Mouse (Mus musculus): ENCODE data around the gene Sde2.

Gene Sde2

DNA sequence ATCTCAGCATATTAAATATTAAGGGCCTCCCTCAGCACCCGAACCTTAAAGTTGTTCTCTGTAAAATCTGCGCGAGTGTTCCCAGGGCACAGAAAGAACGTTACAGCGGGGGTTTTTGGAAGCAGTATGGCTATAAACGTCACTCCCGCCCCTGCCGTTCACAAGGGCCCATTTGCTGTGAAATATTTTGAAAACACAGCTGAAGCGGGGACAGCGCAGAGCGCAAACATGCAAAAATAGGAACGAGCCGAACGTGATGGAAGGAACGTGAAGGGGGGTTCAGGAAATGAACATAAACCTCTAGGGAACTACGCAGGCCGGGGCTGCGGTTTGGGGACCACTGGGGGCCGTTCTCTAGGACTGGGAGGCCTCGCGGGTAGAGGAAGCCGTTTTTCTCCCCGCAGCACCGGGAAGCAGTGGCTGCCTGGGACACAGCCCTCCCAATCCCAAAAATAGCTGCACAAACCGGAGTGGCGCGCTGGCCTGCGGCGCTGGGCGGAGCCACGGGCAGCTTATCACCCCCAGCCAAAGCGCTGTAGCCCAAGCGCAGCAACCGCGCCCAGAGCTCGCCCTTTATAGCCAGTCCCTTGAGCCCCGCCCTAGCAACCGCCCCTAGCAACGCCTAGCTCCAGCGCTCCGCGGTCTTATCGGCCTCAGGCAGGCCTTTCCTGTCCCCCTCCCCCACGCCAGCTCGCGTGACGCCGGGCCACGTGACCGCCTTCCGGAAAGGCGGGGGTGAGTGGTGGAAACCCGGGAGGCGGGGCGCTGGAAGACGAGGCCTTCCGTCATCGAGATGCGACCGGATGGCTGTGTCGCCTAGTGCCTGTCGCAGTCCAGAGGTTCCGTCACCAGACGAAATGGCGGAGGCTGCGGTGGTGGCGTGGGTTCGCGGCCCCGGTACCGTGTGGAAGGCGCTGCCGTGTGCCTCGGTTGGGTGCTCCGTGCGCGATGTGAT lies at the start of gene Sde2:
Gene Sde2 (plus strand): TSS at position 812 of the 955 bp plus-strand sequence.
- DNase-seq: peak; percentile 100

DNA sequence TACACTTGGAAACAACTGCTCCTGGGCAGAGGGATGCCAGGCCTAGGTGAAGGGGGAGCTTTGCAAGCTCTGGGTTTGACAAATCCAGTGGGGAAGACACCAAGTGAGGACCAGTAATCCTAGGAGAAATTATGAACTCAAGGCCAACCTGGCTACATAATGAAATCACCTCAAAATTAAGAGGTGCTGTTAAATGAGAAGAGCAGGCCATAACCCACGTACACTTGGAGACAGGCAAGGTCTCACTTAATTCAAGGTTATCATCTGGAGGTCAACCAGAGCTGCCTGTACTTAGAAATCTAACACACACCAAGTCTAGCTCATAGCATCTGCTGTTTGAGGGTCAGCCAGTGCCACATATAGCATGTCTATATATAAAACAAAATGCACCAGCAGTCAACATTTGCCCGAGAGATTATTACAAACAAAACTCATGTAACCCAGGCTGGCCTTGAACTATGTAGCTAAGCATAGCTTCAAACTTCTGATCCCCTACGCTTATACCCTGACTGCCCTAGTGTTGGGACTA lies 49.4 kb upstream of the Sde2 start:
- no peak for DNase-seq

DNA sequence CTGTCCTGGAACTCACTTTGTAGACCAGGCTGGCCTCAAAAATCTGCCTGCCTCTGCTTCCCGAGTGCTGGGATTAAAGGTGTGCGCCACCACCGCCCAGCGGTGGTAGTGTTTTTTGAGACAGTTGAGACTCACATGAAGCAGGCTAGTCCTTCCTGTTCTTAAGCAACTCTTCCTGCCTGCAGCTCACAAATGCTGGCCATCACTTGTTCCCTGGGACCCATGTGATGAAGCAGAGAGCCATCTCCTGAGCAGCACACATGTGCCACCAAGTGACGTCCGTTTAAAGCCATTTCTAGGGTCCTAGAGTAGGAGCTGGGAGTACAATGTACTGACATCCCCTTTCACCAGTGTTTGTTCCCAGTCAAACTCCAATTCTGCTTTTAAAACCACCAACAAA lies 47.0 kb upstream of the Sde2 start:
- no peak for DNase-seq

DNA sequence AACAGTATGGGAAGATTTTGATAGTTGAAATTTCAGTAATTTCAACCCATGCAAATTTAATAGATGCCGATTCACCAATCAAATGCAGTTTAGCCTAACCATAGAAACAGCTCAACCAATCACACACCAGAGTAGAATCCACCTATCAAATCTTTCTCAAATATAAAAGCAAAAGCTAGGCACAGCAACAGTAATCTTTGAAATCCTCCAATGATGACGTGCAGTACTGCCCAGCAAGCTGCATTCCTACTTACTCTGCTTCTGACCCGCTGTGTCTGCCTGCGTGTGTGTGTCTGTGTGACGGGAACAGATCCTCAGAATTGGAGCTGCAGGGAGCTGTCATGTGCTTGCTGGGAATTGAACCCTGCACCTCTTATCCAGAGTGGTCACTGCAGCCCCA lies 42.1 kb upstream of the Sde2 start:
- DNase-seq: no peak

DNA sequence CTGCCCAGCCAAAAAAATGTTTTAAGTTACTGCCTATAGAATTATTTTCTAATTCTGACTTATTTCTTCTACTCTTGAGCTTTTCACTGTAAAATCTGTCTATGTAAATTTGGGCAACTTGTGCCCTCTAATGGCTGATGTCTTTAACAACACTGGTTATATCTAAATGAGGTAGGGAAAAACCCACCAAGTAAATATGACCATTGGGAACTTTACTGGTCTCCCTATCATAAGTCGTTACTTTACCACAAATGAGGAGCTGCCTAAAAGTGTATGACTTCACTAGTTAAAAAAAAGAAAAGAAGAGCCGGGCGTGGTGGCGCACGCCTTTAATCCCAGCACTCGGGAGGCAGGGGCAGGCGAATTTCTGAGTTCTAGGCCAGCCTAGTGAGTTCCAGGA lies 40.0 kb upstream of the Sde2 start:
- DNase-seq: peak in 1 of 2 experiments; percentile 26

DNA sequence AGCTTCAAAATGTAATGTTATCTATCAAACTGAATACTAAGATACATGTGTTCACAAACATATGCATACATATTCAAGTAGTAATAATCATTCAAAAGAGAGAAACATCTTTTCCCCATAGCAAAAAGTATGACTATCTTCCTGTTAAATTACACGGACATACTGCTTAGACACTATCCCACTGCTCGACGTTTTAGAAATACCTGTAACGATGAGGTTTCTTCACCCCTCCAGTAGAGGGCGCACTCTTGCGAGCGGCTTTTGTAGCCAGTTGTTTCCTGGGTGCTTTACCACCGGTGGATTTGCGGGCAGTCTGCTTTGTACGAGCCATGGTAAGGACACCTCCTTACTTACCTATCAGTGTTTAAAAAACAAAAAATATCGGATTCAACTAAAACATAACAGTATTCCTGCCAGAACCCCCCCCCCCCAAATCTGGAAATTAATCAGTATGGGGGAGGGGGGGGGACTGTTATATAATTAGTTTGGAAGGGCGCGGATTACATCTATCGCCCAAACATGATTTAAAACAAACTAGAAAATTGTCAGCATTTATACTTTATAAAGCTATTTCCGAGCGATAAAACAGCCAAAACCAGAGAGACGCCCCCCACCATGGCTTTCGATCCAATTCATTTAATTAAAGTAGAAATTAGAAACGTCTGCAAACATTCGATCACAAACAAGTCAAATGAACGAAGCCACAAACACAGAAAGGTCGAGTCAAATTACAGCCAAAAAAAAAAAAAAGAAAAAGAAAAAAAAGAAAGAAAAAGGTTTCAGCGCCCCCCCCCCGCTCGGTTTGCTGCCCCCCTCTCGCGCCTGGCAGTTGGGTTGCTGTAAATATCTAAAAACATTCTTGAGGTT lies 39.1 kb upstream of the Sde2 start:
- peak; percentile 29 to 37 for DNase-seq

DNA sequence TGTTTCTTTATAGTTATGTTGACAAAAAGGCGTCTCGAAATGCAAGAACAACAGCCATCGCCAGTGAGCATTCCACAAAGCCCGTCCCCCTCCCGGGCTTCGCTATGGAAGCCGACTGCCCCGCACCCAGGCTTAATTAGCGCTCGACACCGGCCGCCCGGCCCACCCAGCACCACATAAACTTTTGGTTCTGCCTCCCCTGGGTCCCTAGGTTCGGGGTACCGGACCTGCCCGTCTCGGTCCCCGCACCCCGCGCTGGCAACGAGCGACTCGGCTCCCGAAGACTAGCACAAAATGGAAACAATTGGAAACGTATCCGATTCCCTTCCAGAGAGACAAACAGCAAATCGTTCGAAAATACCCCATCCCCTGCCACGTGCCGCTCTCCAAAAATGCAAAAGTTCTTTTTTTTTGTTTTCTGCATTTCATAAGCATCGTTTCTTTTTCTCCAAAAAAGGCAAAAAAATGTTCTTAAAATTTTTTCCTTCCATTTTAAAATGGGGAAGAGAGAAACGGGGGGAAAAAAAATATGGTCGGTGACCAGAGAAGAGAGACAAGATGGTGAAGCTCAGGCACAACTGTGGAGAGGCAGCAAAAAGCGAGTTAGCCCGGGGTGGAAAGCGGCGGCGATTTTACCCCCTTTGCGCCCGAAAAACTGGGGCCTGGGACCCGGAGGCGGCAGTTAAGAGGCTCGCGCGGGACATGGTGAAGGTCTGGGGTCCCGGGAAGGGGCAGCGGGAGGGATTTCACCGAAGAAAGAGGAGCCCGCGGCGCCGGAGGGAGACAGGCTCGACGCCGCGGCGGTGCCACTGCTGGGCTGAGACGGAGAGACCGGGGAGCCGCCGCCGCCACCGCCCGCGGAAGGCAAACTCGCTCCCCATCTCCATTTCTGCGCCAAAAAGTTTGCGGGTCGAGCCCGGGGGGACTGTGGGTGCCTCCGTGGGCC lies 38.2 kb upstream of the Sde2 start:
- DNase-seq: peak; percentile 58 to 75

DNA sequence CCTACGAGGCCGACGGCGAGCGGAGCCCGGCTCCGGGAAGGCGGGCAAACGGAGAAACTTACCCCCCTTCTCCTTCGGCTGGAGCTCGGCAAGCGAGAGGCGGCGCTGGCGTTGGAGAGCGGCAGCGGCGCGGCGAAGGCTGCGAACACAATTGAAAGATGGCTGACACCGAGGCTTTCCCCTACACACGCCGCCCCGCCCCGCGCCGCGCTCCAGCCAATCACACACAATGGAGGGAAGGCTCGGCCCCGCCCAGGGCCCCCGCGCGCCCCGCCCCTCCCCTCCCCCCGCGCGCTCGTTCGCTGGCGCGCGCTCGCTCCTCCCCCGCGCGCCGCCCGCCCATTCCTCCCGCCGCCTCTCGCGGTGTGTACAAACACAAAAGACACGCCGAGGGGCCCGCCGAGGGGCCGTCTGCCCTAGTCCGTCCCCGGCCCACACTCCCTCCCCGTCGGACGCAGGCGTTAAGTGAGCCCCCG lies 37.5 kb upstream of the Sde2 start:
- DNase-seq: peak; percentile 95 to 97

DNA sequence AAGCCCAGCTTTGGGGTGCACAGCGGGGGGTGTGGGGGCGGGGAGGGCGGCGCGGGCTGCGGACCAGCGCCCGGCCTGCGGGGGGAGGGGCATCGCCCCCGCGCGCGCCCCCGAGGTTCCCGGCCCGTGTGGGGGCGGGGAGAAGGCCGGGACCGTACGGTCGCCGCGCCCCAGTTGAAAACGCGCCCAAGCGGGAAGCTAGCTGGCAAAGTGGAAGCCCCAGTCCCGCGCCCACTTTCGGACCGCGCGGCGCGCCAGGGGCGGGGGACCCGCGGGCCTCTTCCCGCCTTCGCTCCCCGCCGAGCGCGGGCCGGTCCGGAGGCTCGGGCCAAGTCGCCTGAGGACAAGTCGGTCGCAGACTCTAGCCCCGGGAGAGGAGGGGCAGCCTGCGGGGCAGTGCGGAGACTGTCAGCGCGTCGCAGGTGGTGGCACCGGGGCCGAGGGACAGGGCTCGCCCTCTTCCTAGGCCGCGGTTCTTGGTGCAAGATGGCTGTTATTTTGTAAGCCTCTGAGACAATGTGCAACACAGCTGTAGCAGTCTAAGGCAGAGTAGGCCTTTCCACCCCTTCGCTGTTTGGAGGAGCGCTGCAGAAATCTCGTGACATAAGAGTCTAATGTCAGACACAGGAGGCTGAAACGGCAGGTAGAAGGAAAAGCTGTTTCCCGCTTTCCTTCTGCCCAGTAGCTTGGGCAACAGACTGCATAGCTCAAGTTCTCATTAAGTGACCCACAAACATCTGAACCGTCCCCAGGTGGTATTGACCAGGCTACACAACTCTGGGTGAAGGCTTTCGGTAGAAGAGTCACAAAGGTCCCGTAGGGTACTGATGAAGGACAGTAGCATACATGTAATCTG lies 36.8 kb upstream of the Sde2 start, which contains the start of gene H3f3a:
Gene H3f3a (minus strand): TSS at position 59 of the 856 bp plus-strand sequence.
- peak; percentile 88 to 94 for DNase-seq

DNA sequence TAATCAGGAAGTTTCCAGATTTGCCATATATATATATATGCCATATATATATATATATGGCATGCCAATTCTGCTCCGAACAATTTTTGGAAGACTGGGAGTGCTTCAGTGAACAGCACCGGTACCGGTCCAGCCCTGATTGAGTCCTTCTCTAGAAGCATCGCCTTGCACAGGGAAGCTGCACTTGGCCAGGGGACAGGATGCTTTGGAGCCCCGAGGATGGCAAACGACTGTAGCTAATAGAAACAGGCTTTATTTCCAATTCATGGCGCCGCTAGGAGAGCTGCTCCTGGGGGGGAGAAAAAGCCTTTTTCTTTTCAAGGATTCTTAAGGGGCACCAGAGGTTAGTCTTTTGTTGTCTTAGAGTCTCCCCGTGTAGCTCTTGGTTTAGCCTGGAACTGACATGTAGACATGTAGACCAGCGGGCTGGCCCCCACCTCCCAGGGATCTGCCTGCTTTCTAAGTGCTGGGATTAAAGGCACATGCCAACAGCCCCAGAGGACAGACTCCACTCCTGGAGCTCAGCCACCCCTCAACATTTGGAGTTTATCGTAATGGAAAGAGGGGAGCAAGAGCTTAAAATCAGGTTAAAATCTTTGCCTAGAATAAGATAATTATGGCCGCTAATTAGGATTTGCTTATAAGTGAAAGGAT lies 35.4 kb upstream of the Sde2 start:
- no peak for DNase-seq

DNA sequence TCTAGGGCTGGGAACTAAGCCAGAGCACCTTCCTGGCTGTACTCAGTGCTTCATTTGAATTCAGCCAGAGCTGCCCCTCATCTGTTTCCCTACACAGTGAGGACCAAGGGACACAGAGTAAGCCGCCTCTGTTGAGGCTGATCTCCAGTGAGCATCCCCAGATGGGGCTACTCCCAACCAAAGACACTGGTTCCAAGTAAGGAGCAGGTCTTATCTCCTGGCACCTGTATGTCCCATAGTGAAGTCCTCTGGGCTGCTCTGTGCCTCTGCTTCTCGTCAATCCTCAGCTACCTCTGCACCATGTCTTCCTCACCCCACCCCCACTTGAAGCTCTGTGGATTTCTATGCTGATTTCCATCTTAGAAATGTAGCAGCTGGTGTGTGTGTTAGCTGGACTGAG lies 32.9 kb upstream of the Sde2 start:
- no peak for DNase-seq

DNA sequence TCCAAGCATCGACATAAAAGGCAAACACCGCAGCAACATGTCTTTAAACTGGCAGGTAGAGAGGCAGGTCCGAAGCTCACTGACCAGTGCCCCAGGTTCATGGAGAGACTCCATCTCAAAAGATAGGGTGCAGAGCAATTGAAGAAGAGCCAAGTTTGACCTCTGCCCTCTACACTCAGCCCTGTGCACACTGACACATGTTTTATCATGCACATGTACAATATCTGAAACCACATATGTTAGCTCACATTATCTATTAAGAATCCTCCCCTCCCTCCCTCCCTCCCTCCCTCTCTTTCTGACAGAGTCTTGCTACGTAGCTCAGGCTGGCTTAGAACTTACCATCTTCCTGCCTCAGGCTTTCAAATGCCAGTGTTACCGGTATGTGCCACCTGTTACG lies 29.8 kb upstream of the Sde2 start:
- no peak for DNase-seq

DNA sequence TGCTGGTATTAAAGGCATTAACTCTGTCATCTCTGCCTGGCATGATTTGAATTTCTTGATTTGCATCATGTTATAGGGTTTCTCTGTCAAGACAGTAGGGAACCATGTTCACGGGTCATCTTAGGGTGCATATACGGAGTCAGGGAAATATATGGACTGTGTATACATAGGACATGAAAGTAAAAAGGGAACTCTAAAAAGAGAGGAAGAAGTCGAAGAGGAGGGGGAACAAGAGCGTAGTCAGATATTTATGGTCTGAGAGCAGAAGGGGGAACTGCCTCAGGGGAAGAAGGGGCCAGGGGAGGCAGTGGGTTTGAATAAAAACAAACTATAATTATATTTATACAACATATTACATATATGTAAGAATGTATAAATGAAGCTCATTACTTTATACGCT lies 28.7 kb upstream of the Sde2 start:
- DNase-seq: no peak

DNA sequence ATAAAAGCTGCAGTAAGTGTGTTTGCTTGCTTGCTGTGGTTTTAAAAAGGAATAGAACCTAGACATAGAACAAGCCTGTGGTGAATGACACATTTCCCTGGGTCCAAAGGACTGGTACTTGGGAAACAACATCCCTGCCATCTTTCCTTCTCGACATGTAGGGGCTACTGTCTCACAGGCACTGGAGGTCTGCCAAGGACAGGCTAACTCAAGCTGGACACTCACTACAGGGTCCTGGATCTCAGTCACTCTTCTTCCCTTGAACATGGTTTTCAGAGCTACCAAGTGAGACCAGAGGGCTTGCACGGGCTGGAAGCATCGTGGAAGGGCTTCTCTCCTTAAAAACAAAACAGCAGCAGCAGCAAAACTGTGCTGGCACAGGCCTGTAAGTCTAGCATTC lies 27.2 kb upstream of the Sde2 start:
- no peak for DNase-seq

DNA sequence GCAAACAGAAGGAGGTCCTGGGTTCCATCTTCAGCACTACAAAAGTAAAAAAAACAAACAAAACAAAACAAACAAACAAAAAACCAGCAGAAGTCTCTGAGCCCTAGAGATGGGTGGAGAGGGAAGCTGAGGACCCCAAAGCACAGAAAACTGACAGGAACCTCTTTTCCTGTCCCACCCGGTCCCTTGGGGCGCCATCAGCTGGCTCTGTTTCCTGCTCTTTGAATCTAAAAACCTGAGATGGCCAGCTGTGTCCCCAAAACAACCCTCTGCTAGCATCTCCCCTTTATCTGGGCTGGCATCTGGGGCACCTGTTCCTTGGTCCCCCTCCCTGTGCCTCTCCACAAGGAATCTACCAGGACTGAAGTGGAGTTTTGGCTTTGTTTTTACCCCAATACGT lies 26.2 kb upstream of the Sde2 start:
- peak; percentile 51 to 71 for DNase-seq

DNA sequence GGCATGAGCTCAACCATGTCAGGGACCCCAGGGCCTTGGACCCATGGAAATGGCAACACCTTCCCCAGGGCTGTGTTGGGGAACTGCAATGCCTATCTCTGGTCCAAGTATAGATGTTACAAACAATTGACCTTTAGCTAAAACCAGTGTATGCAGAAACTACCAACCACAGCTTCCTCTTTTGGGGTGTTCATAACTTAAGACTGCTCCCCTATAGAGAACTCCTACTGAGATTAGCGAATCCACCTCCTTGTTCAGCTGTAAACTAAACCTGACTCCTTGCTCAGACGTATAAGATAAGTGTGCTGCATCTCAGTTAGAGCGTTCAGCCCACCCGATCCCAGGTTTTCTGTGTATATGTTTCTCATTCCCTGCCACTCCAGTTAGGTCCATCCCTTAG lies 24.3 kb upstream of the Sde2 start:
- no peak for DNase-seq

DNA sequence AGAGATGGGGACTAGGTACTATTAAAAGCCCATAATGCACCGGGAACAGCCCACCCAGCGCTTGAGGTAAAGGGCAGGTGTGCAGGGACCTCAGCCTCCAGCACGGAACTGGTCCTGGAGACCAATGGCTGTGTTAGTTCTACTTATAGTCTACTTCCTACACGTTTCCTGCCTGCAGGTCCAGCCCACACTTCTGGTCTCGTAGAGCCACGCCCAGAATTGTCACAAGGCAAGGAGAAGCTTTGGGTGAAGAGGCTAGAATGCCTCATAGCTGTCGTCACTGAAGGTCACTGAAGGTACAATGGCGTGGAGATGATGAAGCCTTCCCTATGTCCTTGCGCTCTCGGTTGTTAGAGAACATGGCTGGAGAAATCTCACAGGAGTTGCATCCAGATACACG lies 21.2 kb upstream of the Sde2 start:
- DNase-seq: no peak

DNA sequence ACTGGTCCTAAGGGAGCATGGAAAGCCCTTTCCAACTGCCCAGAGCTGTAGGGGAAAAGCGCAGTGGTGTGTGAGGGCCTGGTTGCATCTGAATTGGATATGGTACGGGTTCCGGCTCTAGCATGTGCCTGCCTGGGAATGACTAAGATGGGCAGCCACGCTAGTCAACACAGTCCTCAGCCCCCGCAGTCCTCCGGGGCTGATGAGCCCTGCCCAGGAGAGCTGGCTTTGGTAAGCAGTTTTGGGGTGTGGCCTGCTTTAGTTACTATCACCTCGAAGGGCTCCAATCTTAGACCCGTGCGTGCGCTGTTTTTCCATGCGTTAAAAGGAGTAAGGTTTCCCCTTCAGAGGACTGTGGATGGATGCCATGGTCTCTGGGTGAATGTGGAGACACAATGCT lies 20.8 kb upstream of the Sde2 start:
- DNase-seq: no peak

DNA sequence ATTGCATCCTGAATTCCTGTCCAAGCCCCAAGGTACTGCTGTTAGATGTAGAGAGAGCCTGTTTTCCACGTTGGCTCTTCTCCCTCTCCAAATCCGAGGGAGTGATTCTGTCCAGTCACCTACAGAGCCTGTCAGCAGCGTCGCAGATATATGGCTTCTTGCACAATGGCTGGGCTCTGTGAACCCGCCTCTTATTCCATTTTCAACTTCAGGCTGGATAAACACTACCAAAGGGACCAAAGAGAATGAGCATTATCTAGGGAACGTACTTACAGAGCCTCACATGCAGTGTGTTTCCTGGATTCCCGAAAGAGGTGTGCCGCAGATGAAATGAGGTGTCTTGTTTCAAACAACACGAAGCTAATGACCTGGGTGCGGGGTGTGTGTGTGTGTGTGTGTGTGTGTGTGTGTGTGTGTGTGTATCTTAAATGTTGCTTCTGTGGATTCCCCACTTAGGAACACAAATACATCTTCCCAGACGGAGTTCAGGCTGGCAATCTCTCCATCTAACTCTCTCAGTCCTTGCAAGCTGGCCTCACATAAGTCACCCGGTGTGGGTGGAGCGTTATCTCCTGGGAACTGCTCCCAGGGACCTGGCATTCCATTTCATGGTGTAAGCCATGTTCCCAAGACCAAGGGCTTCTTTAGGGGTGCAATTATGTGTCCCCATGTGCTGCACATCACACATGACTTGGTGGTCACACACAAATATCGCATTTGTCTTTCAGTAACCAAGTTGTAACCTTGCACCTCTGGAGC lies 20.2 kb upstream of the Sde2 start:
- DNase-seq: no peak
